Mouse (Mus musculus) intestine, embryonic 14.5 days (tissue): Measurements from ENCODE around the gene Agtpbp1. TPM values are rescaled to one million over a fixed set of nuclear protein-coding genes. Genes with fewer than 3 reads are reported as not detected.

ENCODE experiments used
- ATAC-seq: fragments of 200-750 bp; cut with Nextera tagmentation; replicated peaks from 2 replicates; pipeline ENCODE4 v1.8.0; 2017; ENCODE audit warnings: low read depth, moderate number of reproducible peaks, moderate TSS enrichment, moderate library complexity; ENCODE audit not compliant: low FRiP score, low TSS enrichment
- DNase-seq: peaks from one replicate; pipeline ENCODE4 v3.0.0-alpha.2; 2018; ENCODE audit warnings: low spot score
- H3K27ac ChIP-seq: fragments of 300-500 bp; sonication (generic); 2 replicates; pipeline ENCODE4 v1.5.1; 2014; ENCODE audit warnings: low read depth, mild to moderate bottlenecking, control low read depth
- H3K27me3 ChIP-seq: fragments of 300-500 bp; sonication (generic); replicated peaks from 2 replicates; pipeline ENCODE4 v1.6.1; 2014; ENCODE audit warnings: low read length, control low read depth; ENCODE audit not compliant: control insufficient read depth, insufficient read depth
- H3K36me3 ChIP-seq: fragments of 300-500 bp; sonication (generic); 2 replicates; pipeline ENCODE4 v1.6.1; 2014; ENCODE audit warnings: low read length, control low read depth; ENCODE audit not compliant: control insufficient read depth, insufficient read depth
- H3K4me1 ChIP-seq: fragments of 300-500 bp; sonication (generic); replicated peaks from 2 replicates; pipeline ENCODE4 v1.6.1; 2014; ENCODE audit warnings: low read length, control low read depth, mixed read lengths; ENCODE audit not compliant: control insufficient read depth, insufficient read depth
- H3K4me2 ChIP-seq: fragments of 300-500 bp; sonication (generic); 2 replicates; pipeline ENCODE4 v1.6.1; 2014; ENCODE audit warnings: low read length
- H3K4me3 ChIP-seq: fragments of 300-500 bp; sonication (generic); 2 replicates; pipeline ENCODE4 v1.5.1; 2014; ENCODE audit warnings: low read depth, low read length, control low read depth, mixed read lengths
- H3K9ac ChIP-seq: fragments of 300-500 bp; sonication (generic); 2 replicates; pipeline ENCODE4 v1.6.1; 2014; ENCODE audit warnings: mild to moderate bottlenecking, low read length
- H3K9me3 ChIP-seq: fragments of 300-500 bp; sonication (generic); 2 replicates; pipeline ENCODE4 v1.6.1; 2016; ENCODE audit warnings: low read length, control low read depth; ENCODE audit not compliant: control insufficient read depth
- WGBS: fragments of 180-500 bp; shearing (Covaris S2); extraction: QIAGEN DNeasy Blood & Tissue Kit; methylation state at CpG from one replicate; pipeline ENCODE4 v1.1.7; 2014; 5-methylcytosine and 5-hydroxymethylcytosine counted together
- polyA plus RNA-seq: library from polyadenylated mRNA; unstranded; fragments of >200 nt; fragmentation: Nextera tagmentation; extraction: Ambion mirVana; gene quantifications from 2 replicates; pipeline ENCODE4 v1.2.1, GENCODE M21; 2014

Gene Agtpbp1
- polyA plus RNA-seq, 1 experiment from 2014 or later, result 22.5 TPM

GRCm38 (mm10) chr13:59515074-59515473, 70.0 kb downstream of the Agtpbp1 start:
- H3K9ac ChIP-seq, result no peak overlapping the region
- H3K4me1 ChIP-seq, result no peaks in the 10 kb centered on the region
- H3K4me3 ChIP-seq, result no peak overlapping the region
- 22% methylated on average over 7 of the region's 7 CpGs for WGBS
- no peak overlapping the region for H3K4me2 ChIP-seq
- H3K27me3 ChIP-seq, result no peaks in the 10 kb centered on the region
- H3K9me3 ChIP-seq, result no peaks in the 10 kb centered on the region
- DNase-seq (no peak), ATAC-seq (no peak)
- peaks cover 30% of the 10 kb centered on the region for H3K36me3 ChIP-seq
- no peak overlapping the region for H3K27ac ChIP-seq

- no peak overlapping the region for H3K4me2 ChIP-seq
- DNase-seq (no peak), ATAC-seq (no peak)
- no peak overlapping the region for H3K27ac ChIP-seq
- H3K9me3 ChIP-seq, result no peaks in the 10 kb centered on the region
- H3K9ac ChIP-seq, result no peak overlapping the region
- H3K4me1 ChIP-seq, result peaks cover 3% of the 10 kb centered on the region; the same call in 1 of the 2 replicates
- peaks cover 39% of the 10 kb centered on the region for H3K36me3 ChIP-seq
- WGBS, result 55% methylated on average over 10 of the region's 10 CpGs
- no peak overlapping the region for H3K4me3 ChIP-seq
- no peaks in the 10 kb centered on the region for H3K27me3 ChIP-seq
Observed at GRCm38 (mm10) chr13:59509644-59510366, 75.2 kb downstream of the Agtpbp1 start.

- ATAC-seq (no peak), DNase-seq (peak; percentile 60)
- Histone ChIP-seq H3K4me2 (no peak overlapping the region), H3K9me3 (no peaks in the 10 kb centered on the region), H3K4me3 (no peak overlapping the region), H3K36me3 (peaks cover 34% of the 10 kb centered on the region), H3K4me1 (peaks cover 3% of the 10 kb centered on the region; the same call in 1 of the 2 replicates), H3K9ac (no peak overlapping the region), H3K27ac (no peak overlapping the region), H3K27me3 (no peaks in the 10 kb centered on the region)
- WGBS, result 39% methylated on average over 4 of the region's 4 CpGs
Observed at GRCm38 (mm10) chr13:59508584-59508983, 76.4 kb downstream of the Agtpbp1 start.

GRCm38 (mm10) chr13:59506450-59506849, 78.6 kb downstream of the Agtpbp1 start:
- no peak overlapping the region for H3K4me2 ChIP-seq
- no peak overlapping the region for H3K27ac ChIP-seq
- H3K9me3 ChIP-seq, result no peaks in the 10 kb centered on the region
- WGBS, result 89% methylated on average over 1 of the region's 1 CpGs
- peaks cover 20% of the 10 kb centered on the region for H3K36me3 ChIP-seq
- no peaks in the 10 kb centered on the region for H3K27me3 ChIP-seq
- H3K9ac ChIP-seq, result no peak overlapping the region
- DNase-seq (no peak), ATAC-seq (no peak)
- H3K4me1 ChIP-seq, result peaks cover 3% of the 10 kb centered on the region; the same call in 1 of the 2 replicates
- no peak overlapping the region for H3K4me3 ChIP-seq

- no peak overlapping the region for H3K4me3 ChIP-seq
- peaks cover 19% of the 10 kb centered on the region for H3K36me3 ChIP-seq
- no peak overlapping the region for H3K4me2 ChIP-seq
- H3K9ac ChIP-seq, result no peak overlapping the region
- no peaks in the 10 kb centered on the region for H3K9me3 ChIP-seq
- 85% methylated on average over 4 of the region's 4 CpGs for WGBS
- no peak overlapping the region for H3K27ac ChIP-seq
- DNase-seq (no peak), ATAC-seq (no peak)
- H3K27me3 ChIP-seq, result no peaks in the 10 kb centered on the region
- H3K4me1 ChIP-seq, result peaks cover 3% of the 10 kb centered on the region; the same call in 1 of the 2 replicates
Observed at GRCm38 (mm10) chr13:59505867-59506266, 79.2 kb downstream of the Agtpbp1 start.

- Histone ChIP-seq H3K4me2 (no peak overlapping the region), H3K36me3 (peaks cover 33% of the 10 kb centered on the region), H3K9me3 (no peaks in the 10 kb centered on the region), H3K27ac (no peak overlapping the region), H3K9ac (no peak overlapping the region), H3K27me3 (no peaks in the 10 kb centered on the region), H3K4me1 (no peaks in the 10 kb centered on the region), H3K4me3 (no peak overlapping the region)
- ATAC-seq (no peak), DNase-seq (no peak)
- WGBS, result 75% methylated on average over 4 of the region's 4 CpGs
Observed at GRCm38 (mm10) chr13:59503581-59503980, 81.4 kb downstream of the Agtpbp1 start.

- H3K9me3 ChIP-seq, result no peaks in the 10 kb centered on the region
- no peaks in the 10 kb centered on the region for H3K27me3 ChIP-seq
- no peak overlapping the region for H3K4me3 ChIP-seq
- ATAC-seq, result no peak
- H3K4me1 ChIP-seq, result peaks cover 4% of the 10 kb centered on the region; the same call in 1 of the 2 replicates
- no peak overlapping the region for H3K9ac ChIP-seq
- peaks cover 36% of the 10 kb centered on the region for H3K36me3 ChIP-seq
- WGBS, result 89% methylated on average over 6 of the region's 6 CpGs
- no peak for DNase-seq
- H3K4me2 ChIP-seq, result no peak overlapping the region
- H3K27ac ChIP-seq, result no peak overlapping the region
Observed at GRCm38 (mm10) chr13:59499831-59500230, 85.2 kb downstream of the Agtpbp1 start.

- ATAC-seq, result no peak
- DNase-seq, result no peak
- H3K4me2 ChIP-seq, result no peak overlapping the region
Observed at GRCm38 (mm10) chr13:59499374-59499773, 85.7 kb downstream of the Agtpbp1 start.

GRCm38 (mm10) chr13:59498191-59498590, 86.8 kb downstream of the Agtpbp1 start:
- no peak overlapping the region for H3K4me3 ChIP-seq
- DNase-seq (no peak), ATAC-seq (no peak)
- H3K9ac ChIP-seq, result no peak overlapping the region
- no peak overlapping the region for H3K27ac ChIP-seq
- H3K27me3 ChIP-seq, result no peaks in the 10 kb centered on the region
- H3K4me2 ChIP-seq, result no peak overlapping the region
- H3K9me3 ChIP-seq, result no peaks in the 10 kb centered on the region
- peaks cover 4% of the 10 kb centered on the region; the same call in 1 of the 2 replicates for H3K4me1 ChIP-seq
- H3K36me3 ChIP-seq, result peaks cover 40% of the 10 kb centered on the region
- 59% methylated on average over 5 of the region's 5 CpGs for WGBS

More at GRCm38 (mm10) chr13:59499374-59499773, 85.7 kb downstream of the Agtpbp1 start:
- peaks cover 40% of the 10 kb centered on the region for H3K36me3 ChIP-seq
- H3K27ac ChIP-seq, result no peak overlapping the region
- WGBS, result 90% methylated on average over 2 of the region's 2 CpGs
- H3K27me3 ChIP-seq, result no peaks in the 10 kb centered on the region
- peaks cover 4% of the 10 kb centered on the region; the same call in 1 of the 2 replicates for H3K4me1 ChIP-seq
- no peaks in the 10 kb centered on the region for H3K9me3 ChIP-seq
- H3K9ac ChIP-seq, result no peak overlapping the region
- no peak overlapping the region for H3K4me3 ChIP-seq
